Mouse (Mus musculus) spleen, postnatal 4 days (tissue): Measurements from ENCODE around the gene Ier2.

Experiments
- DNase-seq, 2 experiments: peaks; one replicate each; pipeline ENCODE4 v3.0.0; 2022; ENCODE audit warnings: low spot score in 2 of 2

Ier2 gene

GRCm38 (mm10) chr8:84661961-84662571 is 586 bp downstream of the Ier2 start:
- peak; percentile 61 to 86 for DNase-seq

- peak; percentile 86 to 90 for DNase-seq
Measured at GRCm38 (mm10) chr8:84661458-84661871, 1.2 kb downstream of the Ier2 start.

GRCm38 (mm10) chr8:84660819-84661457 is 1.7 kb downstream of the Ier2 start:
- peak; percentile 50 to 80 for DNase-seq

GRCm38 (mm10) chr8:84659936-84660818 is 2.5 kb downstream of the Ier2 start:
- peak; percentile 53 to 79 for DNase-seq

- no peak for DNase-seq
Measured at GRCm38 (mm10) chr8:84658951-84659350, 3.7 kb downstream of the Ier2 start.

- DNase-seq: no peak
Measured at GRCm38 (mm10) chr8:84657680-84658079, 5.0 kb downstream of the Ier2 start.

- DNase-seq: no peak
Measured at GRCm38 (mm10) chr8:84657203-84657602, 5.4 kb downstream of the Ier2 start.

GRCm38 (mm10) chr8:84656641-84657126 is 6.0 kb downstream of the Ier2 start:
- DNase-seq: peak; percentile 70 to 83

GRCm38 (mm10) chr8:84656191-84656525 is 6.5 kb downstream of the Ier2 start:
- DNase-seq: no peak

GRCm38 (mm10) chr8:84655336-84656190 is 7.1 kb downstream of the Ier2 start:
- DNase-seq: no peak

GRCm38 (mm10) chr8:84654597-84654996 is 8.1 kb downstream of the Ier2 start:
- peak in 1 of 2 experiments; percentile 69 for DNase-seq

GRCm38 (mm10) chr8:84653092-84653631 is 9.5 kb downstream of the Ier2 start:
- peak in 1 of 2 experiments; percentile 55 for DNase-seq

- no peak for DNase-seq
Measured at GRCm38 (mm10) chr8:84650213-84650612, 12.4 kb downstream of the Ier2 start.

GRCm38 (mm10) chr8:84647461-84647901 is 15.2 kb downstream of the Ier2 start:
- DNase-seq: no peak

GRCm38 (mm10) chr8:84646800-84647199 is 15.9 kb downstream of the Ier2 start:
- no peak for DNase-seq

- no peak for DNase-seq
Measured at GRCm38 (mm10) chr8:84643019-84643418, 19.6 kb downstream of the Ier2 start.

GRCm38 (mm10) chr8:84641578-84642361 is 20.9 kb downstream of the Ier2 start:
- no peak for DNase-seq

GRCm38 (mm10) chr8:84640617-84641294 is 21.9 kb downstream of the Ier2 start:
- DNase-seq: no peak

- no peak for DNase-seq
Measured at GRCm38 (mm10) chr8:84640010-84640588, 22.6 kb downstream of the Ier2 start.
